Mouse (Mus musculus): ENCODE results near the gene Mbnl2.

The Mbnl2 gene

DNA sequence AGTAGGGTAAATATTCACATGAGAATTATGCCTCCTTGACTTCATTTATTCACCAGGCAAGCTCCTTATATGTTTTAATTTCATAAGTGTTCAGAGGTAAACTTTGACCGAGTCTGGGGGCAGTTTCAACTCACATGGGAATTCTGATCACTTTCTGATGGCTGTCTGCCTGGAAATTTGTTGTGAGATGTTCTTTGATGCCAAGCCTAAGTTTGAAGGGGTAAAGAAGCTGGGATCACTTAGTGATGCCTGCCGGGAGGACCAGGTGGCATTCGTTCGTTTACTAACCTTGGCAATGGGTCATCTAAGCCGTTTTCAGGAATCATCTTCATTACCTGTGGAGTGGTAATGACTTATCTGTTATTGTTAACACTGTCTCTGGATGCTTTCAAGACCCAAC lies 23.0 kb downstream of the Mbnl2 start:
- no peak for DNase-seq

DNA sequence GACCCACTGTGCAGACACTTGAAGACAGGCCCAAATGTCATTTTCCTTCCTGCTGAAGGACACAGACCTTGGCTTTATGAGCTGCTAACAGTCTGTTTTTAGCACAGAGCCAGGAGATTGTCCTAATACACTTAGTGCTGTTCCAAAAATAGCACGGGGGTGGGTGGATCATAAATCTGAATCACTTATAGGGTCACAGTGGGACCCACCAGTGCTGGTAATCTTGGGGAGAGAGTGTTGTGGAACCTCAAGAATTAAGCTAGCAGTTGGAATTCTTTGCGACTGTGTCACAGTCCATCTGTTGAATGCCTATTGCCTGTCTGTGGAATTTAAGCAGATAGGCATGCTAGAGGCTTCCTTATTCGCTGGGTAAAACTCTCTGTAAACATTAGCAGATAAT lies 24.2 kb downstream of the Mbnl2 start:
- DNase-seq, result no peak

DNA sequence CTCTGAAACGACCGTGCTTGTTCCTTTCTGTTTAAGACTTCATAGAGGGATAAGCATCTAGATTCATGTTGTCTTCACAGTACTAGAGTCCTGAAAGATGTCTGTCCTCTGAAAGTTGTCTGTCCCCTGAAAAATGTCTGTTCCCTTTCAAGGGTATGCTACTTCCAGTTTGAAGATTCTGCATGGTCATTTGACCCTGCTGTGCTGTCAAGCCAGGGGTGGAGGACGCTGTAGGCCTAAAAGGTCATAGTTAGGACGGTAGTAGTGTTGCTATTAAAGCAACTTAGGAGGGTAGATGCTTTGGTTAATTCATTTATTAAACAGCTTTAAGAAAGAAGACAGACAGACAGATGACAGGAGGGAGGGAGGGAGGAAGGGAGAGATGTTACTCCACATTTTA lies 24.7 kb downstream of the Mbnl2 start:
- DNase-seq, result no peak

DNA sequence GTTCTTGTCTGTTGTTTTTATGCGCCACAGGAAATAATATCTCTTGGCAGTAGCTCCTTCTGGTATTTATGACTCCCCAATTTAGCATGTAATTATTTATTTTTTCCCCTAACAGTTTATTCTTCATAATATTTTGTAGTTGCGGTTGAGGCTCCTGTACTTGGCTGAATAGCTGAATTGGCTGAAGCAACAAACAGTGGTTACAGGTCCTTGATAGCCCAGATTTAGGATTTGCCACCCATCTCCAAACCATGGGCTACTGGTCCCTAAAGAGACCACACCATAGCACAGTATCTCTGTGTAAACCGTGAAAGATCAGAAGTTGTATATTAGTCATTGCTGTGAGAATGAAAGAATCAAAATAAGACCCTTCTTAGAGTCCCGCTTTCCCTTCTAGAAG lies 25.3 kb downstream of the Mbnl2 start:
- no peak for DNase-seq

- DNase-seq, result peak; percentile 52
Measured at GRCm38 (mm10) chr14:120302913-120303548, 27.6 kb downstream of the Mbnl2 start.

GRCm38 (mm10) chr14:120306229-120306628 lies 30.8 kb downstream of the Mbnl2 start:
- DNase-seq, result no peak

DNA sequence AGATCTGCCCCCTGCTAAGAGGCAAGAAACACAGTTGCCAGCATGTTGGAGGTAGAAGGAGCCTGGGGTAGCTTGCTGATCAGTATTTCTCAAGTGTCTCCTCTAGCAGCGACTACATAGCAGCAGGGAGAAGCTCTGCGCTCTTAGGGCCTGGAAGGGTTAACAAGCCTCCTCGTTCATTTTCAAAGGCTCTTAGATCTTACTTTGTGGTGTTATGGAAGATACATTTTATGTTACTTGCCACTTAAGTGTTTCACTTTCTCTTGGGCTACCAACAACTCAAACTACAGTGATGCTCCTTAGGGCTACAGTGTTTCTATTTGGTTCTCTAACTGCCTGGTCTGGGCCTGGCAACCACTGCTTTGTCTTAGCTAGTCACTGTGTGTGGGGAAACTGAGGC lies 31.9 kb downstream of the Mbnl2 start:
- no peak for DNase-seq

DNA sequence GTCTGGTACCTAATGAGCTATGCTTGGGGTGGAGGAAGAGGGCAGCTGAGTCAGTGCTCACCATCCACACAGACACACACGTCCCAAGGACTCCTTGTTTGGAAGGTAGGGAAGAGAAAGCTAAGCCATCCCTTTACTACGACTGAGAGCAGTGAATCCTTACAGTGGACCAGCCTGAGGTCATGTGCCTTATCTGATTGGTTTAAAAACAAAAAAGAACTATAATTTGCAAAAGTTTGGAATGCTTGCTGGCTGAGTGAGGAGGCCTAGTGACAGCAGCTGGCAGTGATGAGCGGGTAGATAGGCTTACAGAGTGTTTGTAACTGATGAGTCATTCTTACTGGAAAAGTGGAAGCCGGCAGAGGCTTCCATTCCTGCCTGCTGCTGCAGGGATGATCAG lies 32.5 kb downstream of the Mbnl2 start:
- DNase-seq, result no peak

DNA sequence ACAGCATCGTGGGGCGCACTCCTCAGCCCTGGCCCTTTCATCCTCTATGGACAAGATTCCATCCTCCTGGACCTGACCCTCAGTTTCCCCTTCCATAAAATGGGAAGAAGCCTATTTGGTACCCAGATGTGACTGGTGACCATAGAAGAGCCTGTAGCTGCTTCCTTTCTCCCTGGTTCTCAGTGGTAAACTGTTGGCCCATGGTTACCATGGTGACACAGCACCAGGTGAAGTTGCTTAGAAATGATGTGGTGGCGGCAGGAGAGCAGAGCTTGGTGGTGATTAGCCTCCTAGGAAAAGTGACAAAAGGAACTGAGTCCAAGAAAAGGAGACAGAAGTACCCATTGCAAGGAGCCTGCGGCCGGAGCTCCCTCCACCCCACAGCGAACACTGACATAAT lies 34.2 kb downstream of the Mbnl2 start:
- DNase-seq, result no peak

- DNase-seq, result no peak
Measured at GRCm38 (mm10) chr14:120311330-120312097, 36.0 kb downstream of the Mbnl2 start.

- no peak for DNase-seq
Measured at GRCm38 (mm10) chr14:120312661-120313406, 37.4 kb downstream of the Mbnl2 start.

- DNase-seq, result no peak
Measured at GRCm38 (mm10) chr14:120313466-120313865, 38.0 kb downstream of the Mbnl2 start.

- DNase-seq, result no peak
Measured at GRCm38 (mm10) chr14:120315721-120316120, 40.3 kb downstream of the Mbnl2 start.

DNA sequence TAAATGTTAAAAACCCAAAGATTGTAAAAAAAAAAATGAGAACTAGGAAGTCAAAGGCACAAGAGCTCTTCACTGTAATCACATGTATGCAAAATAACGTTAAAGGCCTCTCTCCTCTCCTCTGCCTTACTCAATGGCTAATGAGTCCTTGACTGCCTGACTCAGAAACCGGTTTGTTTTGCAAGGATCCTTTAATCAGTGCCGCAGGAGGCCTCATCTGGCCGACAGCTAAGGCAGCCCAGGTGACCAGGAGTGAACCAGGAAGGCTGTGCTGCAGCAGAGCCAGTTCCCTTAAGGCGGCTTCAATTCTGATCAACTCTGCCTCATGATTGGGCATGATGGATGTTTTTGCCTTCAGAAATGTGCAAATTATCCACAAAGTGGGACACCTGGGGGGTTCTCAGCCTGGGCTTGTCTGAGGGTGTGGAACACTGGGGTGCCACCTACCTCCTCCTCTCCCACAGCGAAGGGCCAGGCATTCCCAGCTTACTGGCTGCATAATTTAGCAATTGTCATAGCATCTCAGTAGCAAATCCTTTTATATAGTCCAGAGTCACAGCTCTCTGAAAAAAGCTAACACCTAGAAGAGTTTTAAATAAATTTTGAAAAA lies 43.0 kb downstream of the Mbnl2 start:
- DNase-seq, result no peak

DNA sequence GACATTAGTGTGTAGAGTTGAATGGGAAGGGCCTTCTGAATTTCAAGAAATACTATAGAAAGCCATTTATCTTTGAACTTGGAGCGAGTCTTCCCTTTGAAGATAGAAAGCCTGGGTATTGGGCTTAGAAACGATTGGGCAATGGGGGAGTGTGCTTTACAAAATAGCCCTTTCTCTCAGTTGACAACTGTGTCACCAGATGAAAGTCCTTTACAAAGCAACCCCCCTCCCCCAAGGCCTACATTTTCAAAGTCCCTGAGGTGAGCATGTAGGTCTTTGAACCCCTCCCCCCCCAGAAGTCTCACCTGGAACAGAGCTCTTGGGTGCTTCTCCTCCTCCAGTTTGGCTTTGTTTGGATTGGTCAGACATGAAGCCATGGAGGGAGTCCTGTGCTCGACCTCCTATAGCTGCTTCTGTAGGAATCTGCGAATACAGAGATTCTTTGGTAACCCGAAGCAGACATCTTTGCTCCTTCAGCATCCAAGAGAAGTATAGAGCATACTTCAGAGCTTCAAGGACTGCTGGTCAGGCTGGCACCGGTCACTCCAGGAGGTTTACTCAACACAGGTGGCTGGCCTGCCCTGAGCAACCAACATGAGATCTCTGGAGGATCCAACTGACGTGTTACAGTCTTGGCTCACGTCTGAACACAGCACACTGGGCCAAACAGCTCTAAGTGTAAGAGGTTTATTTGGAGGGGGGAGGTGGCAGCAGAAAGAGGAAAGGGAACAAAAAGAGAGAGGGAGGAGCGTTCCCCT lies 43.7 kb downstream of the Mbnl2 start:
- DNase-seq, result no peak

DNA sequence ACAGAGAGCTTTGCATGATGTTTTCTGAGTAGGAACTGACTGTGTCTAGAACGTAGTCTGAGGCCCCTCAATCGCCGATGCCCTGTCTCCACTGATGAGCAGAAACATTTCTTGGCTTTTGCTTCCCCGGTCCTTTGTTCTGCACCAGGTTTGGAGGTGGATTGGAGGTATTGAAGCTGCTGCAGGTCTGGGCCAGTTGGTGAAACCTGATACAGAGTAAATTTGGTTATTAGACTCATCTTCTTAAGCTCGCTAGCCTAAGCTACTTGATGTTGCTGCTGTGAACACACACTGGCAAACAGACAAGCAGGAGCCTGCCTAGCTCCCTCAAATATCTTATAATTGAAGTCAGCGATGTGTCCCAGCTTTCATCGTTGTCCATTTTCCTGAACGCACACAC lies 46.6 kb downstream of the Mbnl2 start:
- no peak for DNase-seq

DNA sequence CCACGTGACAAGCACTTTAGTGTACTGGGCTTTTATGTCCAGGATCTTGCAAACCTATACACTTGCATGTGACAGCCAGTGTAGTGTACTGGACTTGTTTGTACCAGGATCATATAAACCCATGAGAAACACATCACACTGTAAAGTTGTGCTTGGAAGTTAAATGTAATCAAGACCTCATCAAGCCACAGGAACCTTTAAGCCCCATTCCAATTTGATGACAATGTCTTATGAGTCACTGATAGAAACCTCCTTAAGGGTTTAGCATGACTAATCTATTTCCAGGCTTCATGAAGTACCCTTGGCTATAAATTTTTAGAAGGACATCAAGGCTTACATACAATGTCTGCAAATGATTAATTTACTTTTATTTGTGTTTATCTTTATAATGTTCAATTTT lies 47.6 kb downstream of the Mbnl2 start:
- no peak for DNase-seq

- no peak for DNase-seq
Measured at GRCm38 (mm10) chr14:120324061-120324791, 48.8 kb downstream of the Mbnl2 start.

GRCm38 (mm10) chr14:120324883-120325480 lies 49.5 kb downstream of the Mbnl2 start:
- DNase-seq, result no peak

DNA sequence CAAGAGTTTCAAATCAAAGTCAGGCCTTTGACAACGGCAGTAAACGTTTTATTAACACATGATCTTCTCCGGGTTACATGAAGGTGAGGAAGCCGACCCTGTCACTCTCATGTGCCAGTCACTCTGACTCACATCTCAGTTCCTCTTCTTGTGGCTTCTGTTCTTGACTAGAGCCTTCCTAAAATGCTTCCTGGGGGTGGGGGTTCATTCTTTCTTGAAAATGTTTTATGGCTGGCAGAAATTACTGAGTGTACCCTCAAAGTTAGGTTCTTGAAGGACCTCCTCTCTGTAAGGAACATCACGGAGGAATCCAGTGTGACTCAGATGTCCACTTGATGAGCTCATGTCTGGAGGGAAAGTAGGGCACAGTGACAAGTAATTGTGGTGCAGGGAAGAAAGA lies 50.2 kb downstream of the Mbnl2 start:
- no peak for DNase-seq

- DNase-seq, result peak; percentile 60
Measured at GRCm38 (mm10) chr14:120330454-120330853, 55.0 kb downstream of the Mbnl2 start.

Data from cerebellum, adult 8-10 months (tissue).